9 mouse cellular contexts compared by ENCODE assay signal in genomic region chr1:129272982-129273937, GRCm38 (mm10). TPM values are rescaled to one million over a fixed set of nuclear protein-coding genes. Genes with fewer than 3 reads are reported as not detected.
A peak's percentile ranks its signal among the peaks of the same experiment; 100 is the strongest.
DNase-seq lines count a peak whose midpoint lies in the region; ATAC-seq and TF ChIP-seq lines count a peak whose summit lies in the region.
"Had no signal": no experiment of that assay in that cellular context is flagged by ENCODE, and none has a peak within 500 bp of the region (broad histone marks: within the 10 kb centered on the region; RNA-seq: fewer than 3 reads in every experiment).

Thsd7b (plus strand) TSS chr1:129273302.

- H3K9me3 ChIP-seq in E14TG2a.4 (ENCODE audit: low read length), result no peaks in the 10 kb centered on the region
- no peaks in the 10 kb centered on the region for H3K9me3 ChIP-seq in hindbrain, embryonic 16.5 days (ENCODE audit: control insufficient read depth, low read length)
- H3K9me3 ChIP-seq in limb, embryonic 15.5 days, result no peaks in the 10 kb centered on the region

- no peak for TF ChIP-seq POLR2A in embryonic fibroblast, embryonic 13.5 days (IDR thresholded peaks at IDR 0.05; ENCODE audit: low read depth, low read length)

- no peak for TF ChIP-seq CTCF in E14TG2a.4 (conservative IDR thresholded peaks at IDR 0.05; ENCODE audit: low read length)
- TF ChIP-seq CTCF in embryonic fibroblast, embryonic 13.5 days (IDR thresholded peaks at IDR 0.05; ENCODE audit: borderline replicate concordance, insufficient read depth, low read length), result peak; percentile 8; the same call in 1 of the 2 replicates

- H3K36me3 ChIP-seq in E14TG2a.4 (ENCODE audit: insufficient read depth, low read length), result no peaks in the 10 kb centered on the region
- no peaks in the 10 kb centered on the region for H3K36me3 ChIP-seq in hindbrain, embryonic 16.5 days (ENCODE audit: control insufficient read depth, insufficient read depth, low read length)
- H3K36me3 ChIP-seq in limb, embryonic 15.5 days, result no peaks in the 10 kb centered on the region

- ATAC-seq in hindbrain, embryonic 16.5 days, result peak; percentile 88
- 0 out of 2 replicates have a peak, but pooled peaks have one; percentile 57 for ATAC-seq in limb, embryonic 15.5 days (ENCODE audit: insufficient number of reproducible peaks, low FRiP score, low TSS enrichment, low read depth)

- WGBS in hindbrain, embryonic 16.5 days, result under 1% methylated on average over 43 of the region's 45 CpGs
- WGBS in limb, embryonic 15.5 days, result under 1% methylated on average over 45 of the region's 45 CpGs

- peak within 1 kb of the TSS; percentile 82 for H3K9ac ChIP-seq in hindbrain, embryonic 16.5 days (ENCODE audit: low read depth, low read length)
- H3K9ac ChIP-seq in limb, embryonic 15.5 days, result 0 out of 2 replicates have a peak within 1 kb of the TSS, but pooled peaks have one; percentile 26

- H3K4me2 ChIP-seq in hindbrain, embryonic 16.5 days (ENCODE audit: low read length), result peak within 1 kb of the TSS; percentile 90
- H3K4me2 ChIP-seq in limb, embryonic 15.5 days, result peak within 1 kb of the TSS; percentile 85

- H3K4me3 ChIP-seq in E14TG2a.4 (replicated peaks; ENCODE audit: low read length), result peak within 1 kb of the TSS; percentile 81
- H3K4me3 ChIP-seq in embryonic fibroblast, embryonic 13.5 days (ENCODE audit: insufficient read depth, low read length), result peak within 1 kb of the TSS; percentile 20
- H3K4me3 ChIP-seq in hindbrain, embryonic 16.5 days (ENCODE audit: low read length), result peak within 1 kb of the TSS; percentile 62
- H3K4me3 ChIP-seq in limb, embryonic 15.5 days, result peak within 1 kb of the TSS; percentile 43
- H3K4me3 ChIP-seq: erythroblast, embryonic 14.5 days had no signal

- peak; percentile 1 for DNase-seq in adrenal gland, postnatal 10 days
- DNase-seq in adrenal gland, adult 8-10 months, result no peak
- DNase-seq in right cerebral cortex, postnatal 14 days, result peak; percentile 43
- no peak for DNase-seq in adrenal gland, adult 2 months

- peaks cover 40% of the 10 kb centered on the region for H3K27me3 ChIP-seq in E14TG2a.4 (ENCODE audit: insufficient read depth, low read length)
- no peaks in the 10 kb centered on the region for H3K27me3 ChIP-seq in hindbrain, embryonic 16.5 days (replicated peaks; ENCODE audit: control insufficient read depth, insufficient read depth, low read length)
- H3K27me3 ChIP-seq in limb, embryonic 15.5 days, result peaks cover 38% of the 10 kb centered on the region

- H3K4me1 ChIP-seq in E14TG2a.4 (replicated peaks; ENCODE audit: low read depth, low read length), result peaks cover 6% of the 10 kb centered on the region; the same call in 1 of the 2 replicates
- H3K4me1 ChIP-seq in embryonic fibroblast, embryonic 13.5 days (ENCODE audit: control insufficient read depth, insufficient read depth, low read length), result no peaks in the 10 kb centered on the region
- peaks cover 10% of the 10 kb centered on the region; the same call in 1 of the 2 replicates for H3K4me1 ChIP-seq in hindbrain, embryonic 16.5 days (ENCODE audit: control insufficient read depth, insufficient read depth, low read depth, low read length)
- H3K4me1 ChIP-seq in limb, embryonic 15.5 days, result peaks cover 14% of the 10 kb centered on the region

- H3K27ac ChIP-seq in embryonic fibroblast, embryonic 13.5 days (ENCODE audit: insufficient read depth, low read length), result no peak within 1 kb of the TSS
- peak within 1 kb of the TSS; percentile 24; the same call in 1 of the 2 replicates for H3K27ac ChIP-seq in hindbrain, embryonic 16.5 days (ENCODE audit: low read depth, low read length)
- no peak within 1 kb of the TSS for H3K27ac ChIP-seq in limb, embryonic 15.5 days

RNA-seq across cellular contexts. Expression of gene Thsd7b, which starts in this region (rescaled TPM):
- under 1 TPM; 0.72 to 0.85 TPM for total RNA-seq in adrenal gland, postnatal 10 days (2021)
- total RNA-seq in adrenal gland, adult 8-10 months (2022), result 1 to 10 TPM; 1.1 to 2.2 (median 1.7) TPM
- not detected in 2 replicates for polyA plus RNA-seq in embryonic fibroblast, embryonic 13.5 days (2011; ENCODE audit: insufficient read length, low read depth, missing spikeins)
- polyA plus RNA-seq in hindbrain, embryonic 16.5 days (2015; fragmentation: Nextera tagmentation; extraction: Ambion mirVana), result 13.2 and 14.7 TPM in 2 replicates
- 0.76 and 1.6 TPM in 2 replicates for polyA plus RNA-seq in limb, embryonic 15.5 days (2015; fragmentation: Nextera tagmentation; extraction: Ambion mirVana)
- 1 to 10 TPM in 1 of 2 experiments, under 1 TPM in 1; 0.45 to 1.5 TPM for total RNA-seq in adrenal gland, adult 2 months (2021)
- polyA plus RNA-seq in adrenal gland, adult 2 months (2012; rRNA removed), result 0.11 and 0.28 TPM in 2 replicates
- polyA plus RNA-seq: erythroblast, embryonic 14.5 days had no signal

Comparison
In these comparisons a context has a peak if more than half of its experiments do, and no peak if none do; other contexts are left out.
1. Peak in DNase-seq in adrenal gland, postnatal 10 days; RNA of the gene not detected or under 1 TPM.
2. H3K4me3 ChIP-seq: peak in every context shown above with its lines; median percentile 81 in E14TG2a.4; 62 in hindbrain, embryonic 16.5 days; 43 in limb, embryonic 15.5 days; 20 in embryonic fibroblast, embryonic 13.5 days.